10 mouse cellular contexts compared by ENCODE assay signal in the genomic region with DNA sequence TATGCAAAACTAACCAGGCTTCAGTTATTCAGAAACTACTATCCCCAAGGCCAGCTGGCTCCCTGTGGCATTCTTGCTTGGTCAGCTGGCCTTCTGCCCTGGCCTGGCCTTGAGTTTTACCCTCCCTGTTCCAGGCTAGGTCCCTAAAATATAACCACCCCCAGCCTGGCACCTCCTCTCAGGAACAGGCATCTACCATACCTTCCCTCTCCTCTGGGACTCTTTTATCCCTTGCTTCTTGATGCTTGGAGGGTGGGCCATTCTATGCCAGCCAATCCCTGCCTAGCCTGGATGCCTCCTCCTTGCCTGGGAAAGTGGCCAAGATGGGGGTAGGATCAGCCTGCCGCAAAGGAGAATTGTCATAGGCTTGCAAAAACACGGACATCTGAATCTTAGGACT. TPM values are rescaled to one million over a fixed set of nuclear protein-coding genes. Genes with fewer than 3 reads are reported as not detected.
DNase-seq lines count a peak whose midpoint lies in the region; ATAC-seq and TF ChIP-seq lines count a peak whose summit lies in the region.
"Had no signal": no experiment of that assay in that cellular context is flagged by ENCODE, and none has a peak within 500 bp of the region (broad histone marks: within the 10 kb centered on the region; RNA-seq: fewer than 3 reads in every experiment).

A gene (minus strand): TSS at position 212 of the 400 bp plus-strand sequence.

- H3K36me3 ChIP-seq in stomach, postnatal 0 days (ENCODE audit: control insufficient read depth, insufficient read depth, low read length): no peaks in the 10 kb centered on the region

- no peak for TF ChIP-seq EP300 in stomach, postnatal 0 days (optimal IDR thresholded peaks at IDR 0.05)

- peak; percentile 67 for DNase-seq in kidney, adult 18-20 months
- no peak for DNase-seq in kidney, postnatal 4 days
- DNase-seq in Patski (ENCODE audit: low read depth, low spot score): no peak
- peak; percentile 8 to 43 for DNase-seq in heart, postnatal 14 days
- DNase-seq in neural tube, embryonic 10.5 days (ENCODE audit: extremely low spot score, low spot score): no peak
- DNase-seq in lung, postnatal 4 days: no peak
- DNase-seq in stomach, postnatal 0 days (ENCODE audit: low spot score): no peak

- H3K9ac ChIP-seq in stomach, postnatal 0 days (ENCODE audit: low read length): no peak within 1 kb of the TSS

- H3K27ac ChIP-seq in stomach, postnatal 0 days (replicated peaks): no peak within 1 kb of the TSS

- in situ Hi-C loops in Patski (cut with MboI; ENCODE audit: low pct_unique_long_range_greater_than_20kb): no loop called here

- no peaks in the 10 kb centered on the region for H3K4me1 ChIP-seq in stomach, postnatal 0 days (replicated peaks; ENCODE audit: control insufficient read depth, insufficient read depth)

- H3K4me2 ChIP-seq in stomach, postnatal 0 days (replicated peaks; ENCODE audit: low read depth): no peak within 1 kb of the TSS

- no peaks in the 10 kb centered on the region for H3K9me3 ChIP-seq in stomach, postnatal 0 days (ENCODE audit: control insufficient read depth, low read length)

- WGBS in stomach, postnatal 0 days: 66% methylated on average over 2 of the region's 2 CpGs

- peaks cover 24% of the 10 kb centered on the region for H3K27me3 ChIP-seq in Patski
- no peaks in the 10 kb centered on the region for H3K27me3 ChIP-seq in stomach, postnatal 0 days (ENCODE audit: control insufficient read depth, insufficient read depth, low read length)

- CTCF ChIA-PET in Patski (lab: Charles Lee): interaction anchor here (0.8 kb wide), 1 partner anchor 9 kb away, joined by 3 read pairs; no protein-coding TSS in a partner anchor

- POLR2A ChIA-PET in Patski (lab: Charles Lee): no interaction called here

- intact Hi-C loops in heart, postnatal 14 days (cut with DNase I): no loop called here

- TF ChIP-seq CTCF in Patski (IDR thresholded peaks at IDR 0.05): no peak
- no peak for TF ChIP-seq CTCF in stomach, postnatal 0 days (IDR thresholded peaks at IDR 0.05; ENCODE audit: low read depth)

- ATAC-seq in Patski: peak; percentile 18
- ATAC-seq in cerebellum, adult (ENCODE audit: insufficient number of reproducible peaks, low FRiP score, low TSS enrichment): peak; percentile 76; the same call in 1 of the 2 replicates
- no peak for ATAC-seq in stomach, postnatal 0 days (ENCODE audit: low FRiP score, low TSS enrichment)

- no peak within 1 kb of the TSS for H3K4me3 ChIP-seq in stomach, postnatal 0 days (ENCODE audit: low read depth, low read length)

RNA-seq across cellular contexts. Expression of the gene that starts here (rescaled TPM):
- polyA plus RNA-seq in Patski (2021): not detected
- total RNA-seq in heart, postnatal 14 days (2021): not detected
- not detected in 2 replicates for polyA plus RNA-seq in stomach, postnatal 0 days (2015; fragmentation: Nextera tagmentation; extraction: Ambion mirVana)
- polyA plus RNA-seq: heart, postnatal 0 days; limb, embryonic 14.5 days had no signal

Comparison
In these comparisons a context has a peak if more than half of its experiments do, and no peak if none do; other contexts are left out.
1. Peak in ATAC-seq in Patski; RNA of the gene not detected or under 1 TPM.
2. Peak in DNase-seq in heart, postnatal 14 days; RNA of the gene not detected or under 1 TPM.